Mouse (Mus musculus) gastrocnemius, postnatal 10 days (tissue): ENCODE results near the gene Acad12. TPM values are rescaled to one million over a fixed set of nuclear protein-coding genes. Genes with fewer than 3 reads are reported as not detected.
"Not testable (repeated sequence)": the region's sequence is repeated elsewhere in the genome, so short reads cannot be mapped to it uniquely, and the experiment has no call there.

Experiments
- DNase-seq: peaks from one replicate; pipeline ENCODE4 v3.0.0; 2021; ENCODE audit warnings: mixed read lengths
- long read RNA-seq, 2 experiments: library from polyadenylated mRNA; stranded (forward); transcript quantifications; one replicate each; pipeline ENCODE4 v2.0.0; 2021
- total RNA-seq, 2 experiments: library from RNA; stranded (reverse); gene quantifications; 2 replicates each; pipeline ENCODE4 v1.2.3; 2021

Acad12 gene
- 10 to 100 TPM; 10.1 to 10.3 TPM for total RNA-seq
- long read RNA-seq, experiment 1, partial matches to known transcripts = 3 of 27 reads
- long read RNA-seq, experiment 1, other reads (novel, unspliced or antisense) = 22 of 27 reads
- long read RNA-seq, experiment 2, transcript Acad12-201 (11 exons, 3,881 nt) = major isoform, 6 of 45 reads
- long read RNA-seq, experiment 2, partial matches to known transcripts = 1 of 45 reads
- long read RNA-seq, experiment 2, other reads (novel, unspliced or antisense) = 38 of 45 reads

DNA sequence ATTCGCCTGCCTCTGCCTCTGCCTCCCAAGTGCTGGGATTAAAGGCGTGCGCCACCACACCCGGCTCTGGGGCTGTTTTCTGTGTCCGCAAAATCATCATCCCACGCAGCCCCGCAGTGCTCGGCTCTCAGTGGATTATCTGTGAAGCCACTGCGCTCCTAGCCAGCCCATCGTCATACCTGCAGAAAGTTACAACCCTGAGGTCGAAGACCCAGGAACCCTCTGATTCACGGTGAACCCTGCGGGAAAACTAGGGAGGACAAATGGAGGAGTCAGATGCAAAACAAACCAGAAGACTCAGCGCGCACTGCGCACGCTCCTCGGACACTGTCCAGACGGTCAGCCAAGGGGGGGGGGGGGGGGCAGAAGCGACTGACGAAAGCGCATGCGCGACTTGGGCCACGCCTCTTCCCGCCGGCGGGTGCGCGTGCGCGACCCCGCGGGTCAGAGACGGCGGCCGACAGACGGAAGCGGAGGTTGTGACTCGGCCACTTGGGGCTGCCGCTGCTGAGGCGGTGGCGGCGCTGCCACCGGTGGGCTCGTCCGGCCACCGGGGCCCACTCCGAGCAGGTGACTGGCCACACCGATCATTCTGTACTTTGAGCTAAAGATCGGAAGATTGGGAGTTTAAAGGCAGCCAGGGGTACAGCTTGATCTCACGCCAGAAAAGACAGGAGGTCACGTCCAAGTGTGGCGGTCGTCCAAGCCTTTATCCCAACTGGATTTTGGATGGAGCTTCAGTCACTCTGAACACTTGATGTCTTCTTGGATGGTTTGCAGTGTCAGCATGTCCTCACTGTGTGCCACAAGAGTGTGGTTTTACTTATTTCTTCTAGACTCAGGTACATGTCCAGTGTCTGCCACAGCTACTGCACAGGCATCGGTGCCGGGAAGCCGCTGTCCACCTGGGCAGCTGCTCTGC is at the start of gene Acad12:
Acad12 (minus strand) TSS at position 347 of the 922 bp plus-strand sequence.
- peak; percentile 89 for DNase-seq

GRCm38 (mm10) chr5:121668411-121668810 is 49.7 kb upstream of the Acad12 start:
- DNase-seq = no peak

GRCm38 (mm10) chr5:121667067-121667466 is 48.3 kb upstream of the Acad12 start:
- no peak for DNase-seq

GRCm38 (mm10) chr5:121664971-121665370 is 46.2 kb upstream of the Acad12 start:
- DNase-seq = no peak

GRCm38 (mm10) chr5:121664078-121664477 is 45.3 kb upstream of the Acad12 start:
- DNase-seq = no peak

GRCm38 (mm10) chr5:121663456-121663855 is 44.7 kb upstream of the Acad12 start:
- DNase-seq = no peak

DNA sequence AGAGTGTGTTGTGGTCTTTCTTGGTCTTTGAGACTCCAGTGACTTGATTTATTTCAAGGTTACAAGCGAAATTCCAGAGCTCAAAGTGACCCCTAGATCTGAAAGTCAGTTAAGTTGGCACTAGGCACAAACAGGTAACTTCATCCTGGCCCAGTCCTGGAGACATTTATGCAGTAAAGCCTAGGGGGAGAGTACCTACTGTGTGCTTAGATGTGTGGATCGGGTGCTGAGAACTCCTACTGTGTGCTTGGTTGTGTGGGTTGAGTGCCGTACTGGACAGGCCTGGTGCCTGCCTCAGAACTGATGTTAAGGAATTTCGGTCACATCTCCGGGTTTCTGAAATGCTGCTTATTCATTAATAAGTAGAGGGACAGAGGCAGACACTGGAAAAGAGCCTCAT is 42.8 kb upstream of the Acad12 start:
- no peak for DNase-seq

- DNase-seq = no peak
Measured at GRCm38 (mm10) chr5:121660897-121661254, 42.1 kb upstream of the Acad12 start.

DNA sequence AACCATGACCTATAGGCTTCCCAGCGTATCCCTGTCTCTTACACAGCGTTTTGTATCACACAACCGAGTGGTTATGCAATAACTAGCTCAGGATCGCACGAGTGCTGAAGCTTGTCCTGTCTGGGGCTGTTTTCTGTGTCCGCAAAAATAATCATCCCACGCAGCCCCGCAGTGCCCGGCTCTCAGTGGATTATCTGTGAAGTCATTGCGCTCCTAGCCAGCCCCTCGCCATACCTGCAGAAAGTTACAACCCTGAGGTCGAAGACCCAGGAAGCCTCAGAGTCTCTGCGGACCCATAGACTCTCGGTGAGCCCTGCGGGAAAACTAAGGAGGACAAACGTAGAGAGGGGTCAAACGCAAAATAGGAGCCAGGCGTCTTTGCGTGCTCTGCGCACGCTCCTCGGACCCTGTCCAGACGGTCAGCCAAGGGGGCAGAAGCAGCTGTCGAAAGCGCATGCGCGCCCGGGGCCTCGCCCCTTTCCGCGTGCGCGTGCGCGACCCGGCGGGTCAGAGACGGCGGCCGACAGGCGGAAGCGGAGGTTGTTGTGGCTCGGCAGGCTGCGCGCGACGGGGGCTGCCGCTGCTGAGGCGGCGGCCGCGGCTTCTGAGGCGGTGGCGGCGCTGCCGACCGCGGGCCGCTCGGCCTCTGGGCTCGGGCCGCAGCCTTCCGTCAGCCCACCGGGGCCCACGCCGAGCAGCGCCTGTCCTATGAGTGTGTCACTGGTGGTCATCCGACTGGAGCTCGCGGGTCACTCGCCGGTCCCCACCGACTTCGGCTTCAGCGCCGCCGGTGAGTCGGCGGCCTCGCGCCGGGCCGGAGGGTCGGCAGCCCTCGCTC is 41.5 kb upstream of the Acad12 start, which contains the start of the genes Acad10 and Brap:
Acad10 (minus strand) TSS at position 456 of the 838 bp plus-strand sequence.
Brap (plus strand) TSS at position 505 of the 838 bp plus-strand sequence.
- DNase-seq = peak; percentile 96

DNA sequence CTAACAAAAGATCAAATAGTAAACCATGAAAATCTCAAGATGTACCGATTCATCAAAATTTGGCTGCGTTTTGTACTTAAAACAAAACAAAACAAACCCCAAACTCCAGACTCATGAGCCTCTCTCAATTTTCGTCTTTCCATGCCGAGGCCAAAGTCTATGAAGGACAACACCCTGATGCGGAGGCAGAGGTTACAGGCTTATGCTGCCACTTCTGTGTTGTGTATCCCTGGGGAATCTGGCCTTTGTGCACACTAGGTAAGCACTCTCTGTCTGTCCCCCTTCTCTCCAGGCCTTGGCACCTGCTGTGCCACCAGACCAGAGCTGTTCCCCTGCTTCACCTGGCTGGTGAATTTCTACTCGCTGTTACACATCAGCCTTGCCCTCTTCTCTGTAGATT is 38.9 kb upstream of the Acad12 start:
- not testable (repeated sequence) for DNase-seq

DNA sequence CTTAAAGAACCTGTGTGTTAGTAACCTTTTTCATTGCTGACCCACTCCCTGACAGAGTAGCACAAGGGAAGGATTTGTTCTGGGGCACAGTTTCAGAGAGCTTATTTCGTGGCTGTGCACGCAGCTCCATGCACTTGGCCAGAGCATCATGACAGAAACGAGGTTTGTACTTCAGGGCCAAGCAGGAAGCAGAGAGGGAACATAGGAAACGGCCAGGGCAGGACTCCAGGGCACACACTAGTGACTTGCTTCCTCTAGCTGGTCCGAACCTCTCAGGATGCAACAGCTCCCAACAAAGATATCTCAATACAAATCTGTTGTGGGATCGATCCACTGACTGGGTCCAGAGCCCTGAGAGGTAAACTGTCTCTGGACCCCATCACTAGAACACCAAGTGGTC is 38.1 kb upstream of the Acad12 start:
- DNase-seq = not testable (repeated sequence)

GRCm38 (mm10) chr5:121654526-121654925 is 35.8 kb upstream of the Acad12 start:
- DNase-seq = no peak

- no peak for DNase-seq
Measured at GRCm38 (mm10) chr5:121649134-121649533, 30.4 kb upstream of the Acad12 start.

- DNase-seq = no peak
Measured at GRCm38 (mm10) chr5:121639601-121640000, 20.9 kb upstream of the Acad12 start.

- no peak for DNase-seq
Measured at GRCm38 (mm10) chr5:121637296-121637695, 18.6 kb upstream of the Acad12 start.

DNA sequence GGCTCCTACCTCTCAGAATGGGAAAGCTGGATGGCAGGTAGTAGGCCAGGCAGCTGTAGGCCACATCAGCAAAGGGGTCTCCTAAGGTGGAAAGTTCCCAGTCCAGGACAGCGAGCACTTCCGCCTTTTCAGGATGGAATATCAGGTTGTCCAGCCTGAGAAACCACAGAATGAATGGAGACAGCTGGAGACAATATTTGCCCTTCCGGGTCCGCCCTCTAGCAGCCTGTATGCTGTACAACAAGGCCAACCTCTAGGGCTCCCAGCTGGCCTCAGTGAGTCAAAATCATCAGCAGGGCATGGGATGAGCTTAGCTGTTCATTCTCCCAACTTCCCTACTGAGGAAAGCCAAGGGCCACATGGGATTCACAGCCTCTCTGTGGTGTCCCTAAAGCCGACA is 15.9 kb upstream of the Acad12 start:
- DNase-seq = no peak

DNA sequence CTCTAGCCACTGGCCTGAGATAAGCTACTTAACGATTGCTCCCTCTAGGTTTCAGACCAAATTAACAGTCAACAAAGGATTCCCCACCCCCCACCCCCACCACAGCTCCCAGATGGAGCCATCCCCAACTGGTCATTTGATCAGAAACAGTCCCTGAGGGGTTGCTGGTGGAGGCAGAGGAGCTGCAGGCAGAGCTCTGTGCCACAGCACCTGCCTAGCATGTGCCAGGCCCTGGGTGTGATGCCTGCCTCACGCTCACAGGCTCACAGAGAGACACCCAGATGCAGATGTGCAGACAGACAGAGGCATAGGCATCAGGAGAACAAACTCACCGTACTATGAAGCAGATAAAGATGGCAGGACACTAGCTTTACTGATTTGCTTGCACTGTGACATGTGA is 14.1 kb upstream of the Acad12 start:
- DNase-seq = no peak

DNA sequence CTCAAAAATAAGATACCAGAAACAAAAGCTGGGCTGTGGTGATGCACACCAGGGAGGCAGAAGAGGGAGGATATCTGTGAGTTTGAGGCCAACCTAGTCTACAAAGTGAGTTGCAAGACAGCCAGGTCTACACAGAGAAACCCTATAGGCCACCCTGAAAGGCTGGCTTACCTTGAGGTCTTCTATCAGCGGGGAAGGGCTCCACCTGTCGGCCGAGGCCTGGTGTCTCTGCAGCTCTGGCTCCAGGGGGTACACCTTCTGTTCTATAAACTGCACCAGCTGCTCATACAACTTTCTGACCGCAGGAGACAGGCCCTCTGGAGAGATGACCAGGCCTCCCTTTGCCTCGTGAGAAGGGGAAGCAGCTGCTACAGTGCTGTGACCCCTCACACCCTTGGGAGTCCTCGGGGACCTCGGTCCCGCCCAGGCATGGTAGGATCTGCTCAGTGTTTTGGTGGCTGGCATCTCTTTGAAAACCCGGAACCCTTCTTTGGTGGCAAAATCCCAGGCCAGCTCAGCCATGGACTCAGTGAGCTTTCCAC is 12.4 kb upstream of the Acad12 start:
- DNase-seq = not testable (repeated sequence)

- DNase-seq = peak; percentile 86
Measured at GRCm38 (mm10) chr5:121627871-121628270, 9.1 kb upstream of the Acad12 start.

DNA sequence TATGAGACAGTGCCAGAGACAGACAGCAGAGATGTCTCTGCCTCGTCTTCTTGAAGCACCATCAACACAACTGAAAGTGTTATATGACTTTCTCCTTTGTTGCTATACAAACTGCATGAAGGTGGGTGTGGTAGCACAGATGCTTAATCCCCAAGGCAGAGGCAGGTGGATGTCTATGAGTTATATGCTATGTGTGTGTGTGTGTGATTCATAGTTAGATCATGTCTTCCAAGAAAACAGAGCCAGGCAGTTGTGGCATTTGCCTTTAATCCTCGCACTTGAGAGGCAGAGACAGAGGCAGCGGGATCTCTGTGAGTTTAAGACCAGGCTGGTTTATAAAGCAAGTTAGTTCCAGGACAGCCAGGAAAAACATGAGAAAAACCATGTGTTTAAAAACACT is 4.5 kb upstream of the Acad12 start:
- no peak for DNase-seq

- no peak for DNase-seq
Measured at GRCm38 (mm10) chr5:121621102-121621501, 2.4 kb upstream of the Acad12 start.

DNA sequence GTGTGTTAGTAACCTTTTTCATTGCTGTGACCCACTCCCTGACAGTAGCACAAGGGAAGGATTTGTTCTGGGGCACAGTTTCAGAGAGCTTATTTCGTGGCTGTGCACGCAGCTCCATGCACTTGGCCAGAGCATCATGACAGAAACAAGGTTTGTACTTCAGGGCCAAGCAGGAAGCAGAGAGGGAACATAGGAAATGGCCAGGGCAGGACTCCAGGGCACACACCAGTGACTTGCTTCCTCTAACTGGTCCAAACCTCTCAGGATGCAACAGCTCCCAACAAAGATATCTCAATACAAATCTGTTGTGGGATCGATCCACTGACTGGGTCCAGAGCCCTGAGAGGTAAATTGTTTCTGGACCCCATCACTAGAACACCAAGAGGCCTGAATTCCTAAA is 3.8 kb downstream of the Acad12 start:
- not testable (repeated sequence) for DNase-seq
